Mouse (Mus musculus) gastrocnemius, postnatal 4 days (tissue): Measurements from ENCODE around the gene Lrrc25. TPM values are rescaled to one million over a fixed set of nuclear protein-coding genes. Genes with fewer than 3 reads are reported as not detected.

ENCODE experiments used
- DNase-seq, 2 experiments: peaks; one replicate each; pipeline ENCODE4 v3.0.0; 2021 to 2022; ENCODE audit warnings: low spot score in 2 of 2, mixed read lengths in 2 of 2
- total RNA-seq, 2 experiments: library from RNA; stranded (reverse); gene quantifications; 2 replicates each; pipeline ENCODE4 v1.2.3; 2021

The Lrrc25 gene
- total RNA-seq, 2 experiments from 2014 or later: 2.5 to 3.2 TPM

- no peak for DNase-seq
These were observed 1.5 kb upstream of the Lrrc25 start for GRCm38 (mm10) chr8:70614469-70614868.

GRCm38 (mm10) chr8:70615281-70615680 lies 674 bp upstream of the Lrrc25 start:
- DNase-seq: no peak

- no peak for DNase-seq
These were observed 690 bp downstream of the Lrrc25 start for GRCm38 (mm10) chr8:70616645-70617044.

GRCm38 (mm10) chr8:70617985-70618384 lies 2.0 kb downstream of the Lrrc25 start:
- DNase-seq: no peak

- no peak for DNase-seq
These were observed 3.0 kb downstream of the Lrrc25 start for GRCm38 (mm10) chr8:70618888-70619334.

- no peak for DNase-seq
These were observed 6.3 kb downstream of the Lrrc25 start for GRCm38 (mm10) chr8:70622220-70622619.

- peak in 1 of 2 experiments; percentile 57 for DNase-seq
These were observed 9.1 kb downstream of the Lrrc25 start for GRCm38 (mm10) chr8:70625104-70625503.

- no peak for DNase-seq
These were observed 11.1 kb downstream of the Lrrc25 start for GRCm38 (mm10) chr8:70627041-70627440.

GRCm38 (mm10) chr8:70628986-70629490 lies 13.1 kb downstream of the Lrrc25 start:
- no peak for DNase-seq

GRCm38 (mm10) chr8:70629574-70630531 lies 13.9 kb downstream of the Lrrc25 start:
- DNase-seq: peak; percentile 73 to 85

GRCm38 (mm10) chr8:70630532-70631381 lies 14.8 kb downstream of the Lrrc25 start:
- DNase-seq: peak in 1 of 2 experiments; percentile 59

- no peak for DNase-seq
These were observed 15.5 kb downstream of the Lrrc25 start for GRCm38 (mm10) chr8:70631436-70631835.

- DNase-seq: no peak
These were observed 16.5 kb downstream of the Lrrc25 start, which contains the start of gene Gdf15 for GRCm38 (mm10) chr8:70632346-70632892. Gene Gdf15 (minus strand): TSS chr8:70632456.

GRCm38 (mm10) chr8:70634066-70634465 lies 18.1 kb downstream of the Lrrc25 start:
- peak in 1 of 2 experiments; percentile 67 for DNase-seq

GRCm38 (mm10) chr8:70635527-70635926 lies 19.6 kb downstream of the Lrrc25 start:
- DNase-seq: no peak

- no peak for DNase-seq
These were observed 20.9 kb downstream of the Lrrc25 start for GRCm38 (mm10) chr8:70636838-70637237.

- DNase-seq: no peak
These were observed 22.8 kb downstream of the Lrrc25 start for GRCm38 (mm10) chr8:70638752-70639151.

- no peak for DNase-seq
These were observed 27.1 kb downstream of the Lrrc25 start for GRCm38 (mm10) chr8:70643019-70643418.

- DNase-seq: no peak
These were observed 28.1 kb downstream of the Lrrc25 start for GRCm38 (mm10) chr8:70644065-70644464.

GRCm38 (mm10) chr8:70645501-70646224 lies 29.7 kb downstream of the Lrrc25 start:
- DNase-seq: no peak
